Comparison of ENCODE assay signal across 10 mouse cellular contexts in the genomic region with DNA sequence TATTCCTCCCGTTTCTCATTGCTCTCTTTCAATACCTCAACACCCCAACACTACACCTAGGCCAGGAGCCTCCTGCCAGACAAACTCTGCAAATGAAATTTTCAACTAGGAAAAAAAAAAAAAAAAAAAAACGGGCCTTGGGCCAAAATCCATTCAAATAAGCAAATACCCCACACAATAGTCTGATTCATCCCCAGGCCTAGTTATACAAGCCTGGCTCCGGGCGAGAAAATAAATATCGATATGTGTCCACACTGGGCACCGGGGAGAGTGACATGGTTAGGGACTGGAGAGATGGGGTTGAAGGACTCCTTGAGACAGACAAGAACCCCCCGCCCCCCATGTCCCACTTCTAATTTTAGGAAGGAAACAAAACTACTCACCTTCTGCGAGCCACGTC. TPM values are rescaled to one million over a fixed set of nuclear protein-coding genes. Genes with fewer than 3 reads are reported as not detected.
A peak's percentile ranks its signal among the peaks of the same experiment; 100 is the strongest.
DNase-seq lines count a peak whose midpoint lies in the region; ATAC-seq and TF ChIP-seq lines count a peak whose summit lies in the region.
"Had no signal": no experiment of that assay in that cellular context is flagged by ENCODE, and none has a peak within 500 bp of the region (broad histone marks: within the 10 kb centered on the region; RNA-seq: fewer than 3 reads in every experiment).

No protein-coding gene starts in this region.

- H3K27ac ChIP-seq in layer of hippocampus, adult 2 months, result peak overlapping the region; percentile 81
- no peak overlapping the region for H3K27ac ChIP-seq in embryonic facial prominence, embryonic 11.5 days (replicated peaks; ENCODE audit: low read depth, low read length)
- H3K27ac ChIP-seq in hindbrain, postnatal 0 days, result peak overlapping the region; percentile 80
- no peak overlapping the region for H3K27ac ChIP-seq in neural tube, embryonic 12.5 days

- H3K9me3 ChIP-seq in embryonic facial prominence, embryonic 11.5 days (replicated peaks; ENCODE audit: control insufficient read depth, low read length), result no peaks in the 10 kb centered on the region
- no peaks in the 10 kb centered on the region for H3K9me3 ChIP-seq in hindbrain, postnatal 0 days (ENCODE audit: low read length)
- no peaks in the 10 kb centered on the region for H3K9me3 ChIP-seq in neural tube, embryonic 12.5 days

- no peaks in the 10 kb centered on the region for H3K36me3 ChIP-seq in embryonic facial prominence, embryonic 11.5 days (replicated peaks; ENCODE audit: control insufficient read depth, insufficient read depth, low read depth, low read length)
- H3K36me3 ChIP-seq in hindbrain, postnatal 0 days (ENCODE audit: insufficient read depth, low read length), result no peaks in the 10 kb centered on the region
- H3K36me3 ChIP-seq in neural tube, embryonic 12.5 days, result no peaks in the 10 kb centered on the region

- peaks cover 34% of the 10 kb centered on the region for H3K27me3 ChIP-seq in embryonic facial prominence, embryonic 11.5 days (ENCODE audit: control insufficient read depth, insufficient read depth, low read length)
- H3K27me3 ChIP-seq in hindbrain, postnatal 0 days (ENCODE audit: insufficient read depth, low read length), result peaks cover 19% of the 10 kb centered on the region; the same call in 1 of the 2 replicates
- H3K27me3 ChIP-seq in neural tube, embryonic 12.5 days (replicated peaks), result peaks cover 67% of the 10 kb centered on the region

- peak overlapping the region; percentile 95 for H3K4me2 ChIP-seq in embryonic facial prominence, embryonic 11.5 days (ENCODE audit: low read depth, low read length)
- peak overlapping the region; percentile 99 for H3K4me2 ChIP-seq in hindbrain, postnatal 0 days (ENCODE audit: low read depth, low read length)
- H3K4me2 ChIP-seq in neural tube, embryonic 12.5 days (replicated peaks), result peak overlapping the region; percentile 96

- WGBS in embryonic facial prominence, embryonic 11.5 days, result 21% methylated on average over 9 of the region's 9 CpGs
- 24% methylated on average over 9 of the region's 9 CpGs for WGBS in hindbrain, postnatal 0 days
- WGBS in neural tube, embryonic 12.5 days, result 19% methylated on average over 9 of the region's 9 CpGs

- peak overlapping the region; percentile 64 for H3K4me3 ChIP-seq in layer of hippocampus, adult 2 months
- peak overlapping the region; percentile 57 for H3K4me3 ChIP-seq in embryonic facial prominence, embryonic 11.5 days (ENCODE audit: low read depth, low read length)
- H3K4me3 ChIP-seq in hindbrain, postnatal 0 days (ENCODE audit: low read length), result peak overlapping the region; percentile 60
- peak overlapping the region; percentile 46; the same call in 1 of the 2 replicates for H3K4me3 ChIP-seq in neural tube, embryonic 12.5 days

- TF ChIP-seq CTCF in layer of hippocampus, adult 2 months (conservative IDR thresholded peaks at IDR 0.05), result no peak
- TF ChIP-seq CTCF in hindbrain, postnatal 0 days (IDR thresholded peaks at IDR 0.05; ENCODE audit: low read depth), result no peak

- no peak for ATAC-seq in embryonic facial prominence, embryonic 11.5 days (replicated peaks; ENCODE audit: insufficient number of reproducible peaks, low FRiP score, low TSS enrichment, low read depth)
- ATAC-seq in hindbrain, postnatal 0 days, result no peak
- ATAC-seq in neural tube, embryonic 12.5 days (ENCODE audit: low FRiP score, low read depth), result no peak

- no peaks in the 10 kb centered on the region; the same call in 1 of the 2 replicates for H3K4me1 ChIP-seq in embryonic facial prominence, embryonic 11.5 days (ENCODE audit: control insufficient read depth, insufficient read depth, low read length)
- H3K4me1 ChIP-seq in hindbrain, postnatal 0 days (ENCODE audit: insufficient read depth, low read length), result 0 out of 2 replicates have a peak, but pooled peaks cover 7% of the 10 kb centered on the region
- H3K4me1 ChIP-seq in neural tube, embryonic 12.5 days, result peaks cover 19% of the 10 kb centered on the region

- DNase-seq in layer of hippocampus, adult 2 months (ENCODE audit: low spot score in 2 of 2), result no peak
- DNase-seq in layer of hippocampus, adult 11-12 months (ENCODE audit: low spot score), result no peak
- DNase-seq in embryonic facial prominence, embryonic 11.5 days (ENCODE audit: low spot score), result no peak
- DNase-seq in hindbrain, postnatal 0 days (ENCODE audit: low spot score), result peak; percentile 18
- no peak for DNase-seq in urinary bladder, postnatal 14 days (ENCODE audit: low spot score)
- DNase-seq in layer of hippocampus, postnatal 14 days (ENCODE audit: low spot score in 2 of 2), result no peak
- DNase-seq in adrenal gland, adult 8-10 months, result no peak

- peak overlapping the region; percentile 69 for H3K9ac ChIP-seq in embryonic facial prominence, embryonic 11.5 days (replicated peaks; ENCODE audit: low read length)
- peak overlapping the region; percentile 62; the same call in 1 of the 2 replicates for H3K9ac ChIP-seq in hindbrain, postnatal 0 days (replicated peaks; ENCODE audit: low read length)
- peak overlapping the region; percentile 56; the same call in 1 of the 2 replicates for H3K9ac ChIP-seq in neural tube, embryonic 12.5 days

RNA-seq across cellular contexts. Expression of a gene that starts 1.6 kb away (rescaled TPM):
- total RNA-seq in layer of hippocampus, adult 2 months (2021), result 10 to 100 TPM; 10.1 to 10.7 TPM
- polyA plus RNA-seq in embryonic facial prominence, embryonic 11.5 days (2014; fragmentation: Nextera tagmentation; extraction: Ambion mirVana), result 14.5 and 15.1 TPM in 2 replicates
- 47.7 and 56.9 TPM in 2 replicates for total RNA-seq in hindbrain, postnatal 0 days (2014; rRNA removed)
- polyA plus RNA-seq in hindbrain, postnatal 0 days (2015; fragmentation: Nextera tagmentation; extraction: Ambion mirVana), result 22.5 and 30.2 TPM in 2 replicates
- polyA plus RNA-seq in neural tube, embryonic 12.5 days (2016; fragmentation: Nextera tagmentation; extraction: Ambion mirVana), result 10.7 and 15.4 TPM in 2 replicates
- total RNA-seq in layer of hippocampus, postnatal 14 days (2021), result 10 to 100 TPM; 19.3 to 22.1 TPM
- 1 to 10 TPM in 3 of 4 experiments, under 1 TPM in 1; 0.80 to 1.9 (median 1.4) TPM for total RNA-seq in adrenal gland, adult 8-10 months (2022)
- total RNA-seq: common myeloid progenitor, adult 5-6 weeks; hematopoietic stem cell, adult 5-6 weeks had no signal

RNA-seq across cellular contexts. Expression of a gene that starts 50.9 kb away (rescaled TPM):
- 10 to 100 TPM; 33.2 to 38.4 TPM for total RNA-seq in layer of hippocampus, adult 2 months (2021)
- 46.7 and 47.3 TPM in 2 replicates for polyA plus RNA-seq in embryonic facial prominence, embryonic 11.5 days (2014; fragmentation: Nextera tagmentation; extraction: Ambion mirVana)
- total RNA-seq in hindbrain, postnatal 0 days (2014; rRNA removed), result 19.0 and 24.1 TPM in 2 replicates
- 25.6 and 30.6 TPM in 2 replicates for polyA plus RNA-seq in hindbrain, postnatal 0 days (2015; fragmentation: Nextera tagmentation; extraction: Ambion mirVana)
- 40.0 and 43.2 TPM in 2 replicates for polyA plus RNA-seq in neural tube, embryonic 12.5 days (2016; fragmentation: Nextera tagmentation; extraction: Ambion mirVana)
- 10 to 100 TPM; 32.4 to 34.2 TPM for total RNA-seq in layer of hippocampus, postnatal 14 days (2021)
- total RNA-seq in adrenal gland, adult 8-10 months (2022), result 10 to 100 TPM; 25.0 to 30.3 (median 28.0) TPM

Comparison
In these comparisons a context has a peak if more than half of its experiments do, and no peak if none do; other contexts are left out.
1. H3K27ac ChIP-seq: peak in layer of hippocampus, adult 2 months (single experiment) and hindbrain, postnatal 0 days (single experiment); none in embryonic facial prominence, embryonic 11.5 days (single experiment) and neural tube, embryonic 12.5 days (single experiment).
2. Peak in every context shown above with its lines, with median percentiles within 50 percentile points of each other: H3K4me3 ChIP-seq, H3K4me2 ChIP-seq and H3K9ac ChIP-seq.